In the genomic region with DNA sequence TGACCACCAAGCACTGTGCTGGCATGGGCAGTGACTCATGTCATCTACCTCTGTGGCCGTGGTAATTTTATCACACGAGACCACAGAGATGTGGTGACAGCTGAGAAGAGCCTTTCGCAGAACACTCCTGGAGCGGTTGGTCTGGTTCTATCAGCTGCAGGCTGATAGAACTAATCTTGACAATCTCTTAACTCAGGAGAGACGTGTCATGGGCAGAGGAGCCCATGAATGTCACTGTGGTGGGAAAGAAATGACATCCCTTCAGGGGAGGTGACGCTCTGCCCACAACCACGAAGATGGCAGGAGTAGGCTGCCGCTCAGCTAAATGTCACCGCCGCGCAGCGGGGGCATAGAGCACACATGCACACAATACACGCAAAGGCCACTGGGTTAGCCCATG, we compare ENCODE assay signal across 19 mouse cellular contexts. TPM values are rescaled to one million over a fixed set of nuclear protein-coding genes. Genes with fewer than 3 reads are reported as not detected.
DNase-seq lines count a peak whose midpoint lies in the region; ATAC-seq lines count a peak whose summit lies in the region.
"Had no signal": no experiment of that assay in that cellular context is flagged by ENCODE, and none has a peak within 500 bp of the region (broad histone marks: within the 10 kb centered on the region; RNA-seq: fewer than 3 reads in every experiment).

No protein-coding gene starts in this region.

- no peaks in the 10 kb centered on the region for H3K27me3 ChIP-seq in heart, embryonic 15.5 days
- no peaks in the 10 kb centered on the region for H3K27me3 ChIP-seq in kidney, embryonic 14.5 days (ENCODE audit: control insufficient read depth, insufficient read depth, low read length)
- H3K27me3 ChIP-seq: intestine, embryonic 15.5 days; Patski had no signal

- no peaks in the 10 kb centered on the region for H3K36me3 ChIP-seq in heart, embryonic 15.5 days
- H3K36me3 ChIP-seq in kidney, embryonic 14.5 days (ENCODE audit: control insufficient read depth, insufficient read depth, low read length) = no peaks in the 10 kb centered on the region
- H3K36me3 ChIP-seq: intestine, embryonic 15.5 days had no signal

- H3K27ac ChIP-seq in heart, embryonic 15.5 days = no peak overlapping the region
- H3K27ac ChIP-seq in kidney, embryonic 14.5 days (ENCODE audit: low read depth, low read length) = no peak overlapping the region
- H3K27ac ChIP-seq: intestine, embryonic 15.5 days; macrophage had no signal

- ATAC-seq in heart, embryonic 15.5 days (replicated peaks; ENCODE audit: insufficient number of reproducible peaks, insufficient read depth, low FRiP score, low read depth) = no peak
- peak; percentile 56 for ATAC-seq in activated CD4-positive, CD25-positive, alpha-beta regulatory T cell, adult 4 months
- ATAC-seq in megakaryocyte progenitor cell, adult 5-6 weeks (replicated peaks; ENCODE audit: poor library complexity) = peak; percentile 51
- no peak for ATAC-seq in kidney, embryonic 14.5 days (ENCODE audit: low FRiP score, low TSS enrichment)
- ATAC-seq: forebrain, embryonic 16.5 days; intestine, embryonic 15.5 days; Patski had no signal

- no peak overlapping the region for H3K4me3 ChIP-seq in heart, embryonic 15.5 days
- H3K4me3 ChIP-seq in kidney, embryonic 14.5 days (ENCODE audit: low read length) = no peak overlapping the region
- H3K4me3 ChIP-seq: erythroblast, embryonic 14.5 days; intestine, embryonic 15.5 days had no signal

- no peak for DNase-seq in heart, postnatal 36 days
- DNase-seq in 416B (ENCODE audit: low read depth) = peak; percentile 94
- no peak for DNase-seq in adrenal gland, adult 2 months
- no peak for DNase-seq in Muller cell, postnatal 12 days (ENCODE audit: inconsistent ontology term)
- DNase-seq: cerebellum, adult 9-11 months; gastrocnemius, postnatal 10 days; heart, postnatal 10 days; kidney, postnatal 10 days; lung, adult 18-20 months; right cerebral cortex, postnatal 25 days had no signal

- intact Hi-C loops in heart, postnatal 36 days (cut with DNase I) = no loop called here

- WGBS in heart, embryonic 15.5 days = 56% methylated on average over 13 of the region's 13 CpGs
- WGBS in kidney, embryonic 14.5 days = 79% methylated on average over 13 of the region's 13 CpGs

- 0 out of 2 replicates have a peak, but pooled peaks cover 3% of the 10 kb centered on the region for H3K4me1 ChIP-seq in heart, embryonic 15.5 days (replicated peaks)
- H3K4me1 ChIP-seq in kidney, embryonic 14.5 days (ENCODE audit: control insufficient read depth, insufficient read depth, low read length) = peaks cover 5% of the 10 kb centered on the region; the same call in 1 of the 2 replicates
- H3K4me1 ChIP-seq: intestine, embryonic 15.5 days had no signal

- peak overlapping the region; percentile 17; the same call in 1 of the 2 replicates for H3K4me2 ChIP-seq in heart, embryonic 15.5 days
- no peak overlapping the region for H3K4me2 ChIP-seq in kidney, embryonic 14.5 days (replicated peaks; ENCODE audit: low read depth, low read length)
- H3K4me2 ChIP-seq: intestine, embryonic 15.5 days had no signal

- no peaks in the 10 kb centered on the region for H3K9me3 ChIP-seq in heart, embryonic 15.5 days (replicated peaks)
- no peaks in the 10 kb centered on the region for H3K9me3 ChIP-seq in kidney, embryonic 14.5 days (ENCODE audit: control insufficient read depth, low read length)
- H3K9me3 ChIP-seq: intestine, embryonic 15.5 days had no signal

- no peak overlapping the region for H3K9ac ChIP-seq in heart, embryonic 15.5 days
- no peak overlapping the region for H3K9ac ChIP-seq in kidney, embryonic 14.5 days (ENCODE audit: low read depth, low read length)
- H3K9ac ChIP-seq: intestine, embryonic 15.5 days had no signal

RNA-seq across cellular contexts. Expression of a gene that starts 9.9 kb away (rescaled TPM):
- polyA plus RNA-seq in heart, embryonic 15.5 days (2015; fragmentation: Nextera tagmentation; extraction: Ambion mirVana) = 2.0 and 2.6 TPM in 2 replicates
- under 1 TPM in 1 of 2 experiments, not detected in 1; 0.25 TPM for total RNA-seq in heart, postnatal 36 days (2021)
- polyA plus RNA-seq in activated CD4-positive, CD25-positive, alpha-beta regulatory T cell, adult 4 months (2017; shearing (Covaris generic)) = 100 to 1,000 TPM; 103 to 140 TPM
- total RNA-seq in megakaryocyte progenitor cell, adult 5-6 weeks (2015) = 0.15 TPM in 1 of 2 replicates, not detected in the other
- not detected in 2 replicates for total RNA-seq in megakaryocyte progenitor cell, adult 5-6 weeks (2017)
- under 1 TPM in 1 of 2 experiments, not detected in 1; 0.45 TPM for total RNA-seq in adrenal gland, adult 2 months (2021)
- polyA plus RNA-seq in adrenal gland, adult 2 months (2012; rRNA removed) = 0.10 TPM in 1 of 2 replicates, not detected in the other
- polyA plus RNA-seq in kidney, embryonic 14.5 days (2014; fragmentation: Nextera tagmentation; extraction: Ambion mirVana) = 0.13 and 0.39 TPM in 2 replicates
- polyA plus RNA-seq: erythroblast, embryonic 14.5 days had no signal

RNA-seq across cellular contexts. Expression of a gene that starts 10.1 kb away (rescaled TPM):
- 287 and 319 TPM in 2 replicates for polyA plus RNA-seq in heart, embryonic 15.5 days (2015; fragmentation: Nextera tagmentation; extraction: Ambion mirVana)
- total RNA-seq in heart, postnatal 36 days (2021) = 100 to 1,000 TPM; 247 to 253 TPM
- polyA plus RNA-seq in activated CD4-positive, CD25-positive, alpha-beta regulatory T cell, adult 4 months (2017; shearing (Covaris generic)) = 100 to 1,000 TPM; 449 to 481 TPM
- total RNA-seq in megakaryocyte progenitor cell, adult 5-6 weeks (2015) = 303 and 339 TPM in 2 replicates
- total RNA-seq in megakaryocyte progenitor cell, adult 5-6 weeks (2017) = 449 and 454 TPM in 2 replicates
- total RNA-seq in adrenal gland, adult 2 months (2021) = 100 to 1,000 TPM; 274 to 292 TPM
- polyA plus RNA-seq in adrenal gland, adult 2 months (2012; rRNA removed) = 73.0 and 78.6 TPM in 2 replicates
- 398 and 419 TPM in 2 replicates for polyA plus RNA-seq in kidney, embryonic 14.5 days (2014; fragmentation: Nextera tagmentation; extraction: Ambion mirVana)

Comparison
In these comparisons a context has a peak if more than half of its experiments do, and no peak if none do; other contexts are left out.
1. ATAC-seq: peak in activated CD4-positive, CD25-positive, alpha-beta regulatory T cell, adult 4 months (single experiment) and megakaryocyte progenitor cell, adult 5-6 weeks (single experiment); none in heart, embryonic 15.5 days (single experiment) and kidney, embryonic 14.5 days (single experiment).
2. RNA of a gene that starts 9.9 kb away (polyA plus RNA-seq): 103 to 140 TPM in activated CD4-positive, CD25-positive, alpha-beta regulatory T cell, adult 4 months; 2.0 to 2.6 TPM in heart, embryonic 15.5 days, 0.13 to 0.39 TPM in kidney, embryonic 14.5 days and 0.10 TPM in adrenal gland, adult 2 months; every median in the first group is over 10 times any median in the second.